Mouse (Mus musculus): ENCODE measurements around the gene Glod4. TPM values are rescaled to one million over a fixed set of nuclear protein-coding genes. Genes with fewer than 3 reads are reported as not detected.

Glod4 gene
- total RNA-seq, 2 experiments from 2014 or later: 47.8 to 50.4 TPM

- DNase-seq (ENCODE audit: low spot score in 2 of 2): no peak
Observed at GRCm38 (mm10) chr11:76089776-76090175, 153.7 kb downstream of the Glod4 start.

GRCm38 (mm10) chr11:76088506-76088905 is 155.0 kb downstream of the Glod4 start:
- DNase-seq (ENCODE audit: low spot score in 2 of 2): no peak

- no peak for DNase-seq (ENCODE audit: low spot score in 2 of 2)
Observed at GRCm38 (mm10) chr11:76085898-76086591, 157.5 kb downstream of the Glod4 start.

- no peak for DNase-seq (ENCODE audit: low spot score in 2 of 2)
Observed at GRCm38 (mm10) chr11:76084943-76085342, 158.6 kb downstream of the Glod4 start.

GRCm38 (mm10) chr11:76083941-76084367 is 159.6 kb downstream of the Glod4 start:
- no peak for DNase-seq (ENCODE audit: low spot score in 2 of 2)

GRCm38 (mm10) chr11:76081048-76081640 is 162.4 kb downstream of the Glod4 start:
- no peak for DNase-seq (ENCODE audit: low spot score in 2 of 2)

- no peak for DNase-seq (ENCODE audit: low spot score in 2 of 2)
Observed at GRCm38 (mm10) chr11:76080293-76080692, 163.2 kb downstream of the Glod4 start.

GRCm38 (mm10) chr11:76077341-76077740 is 166.2 kb downstream of the Glod4 start:
- no peak for DNase-seq (ENCODE audit: low spot score in 2 of 2)

GRCm38 (mm10) chr11:76074296-76075093 is 169.0 kb downstream of the Glod4 start:
- no peak for DNase-seq (ENCODE audit: low spot score in 2 of 2)

Other genes with a start within 250 kb of the Glod4 start
- 1 to 10 TPM; 2.6 to 2.8 TPM for gene 1700016K19Rik, start 243.8 kb downstream of the Glod4 start, total RNA-seq (2021)
- 10 to 100 TPM; 12.9 to 15.6 TPM for gene Rflnb, start 215.9 kb downstream of the Glod4 start, total RNA-seq (2021)
- gene Vps53, start 64.1 kb downstream of the Glod4 start, total RNA-seq (2021): 10 to 100 TPM; 79.6 to 84.0 TPM
- 10 to 100 TPM; 18.6 to 21.4 TPM for gene Fam57a, start 64.1 kb downstream of the Glod4 start, total RNA-seq (2021)
- gene Dbil5, start 26.1 kb downstream of the Glod4 start, total RNA-seq (2021): 1 to 10 TPM in 1 of 2 experiments, under 1 TPM in 1; 0.62 to 1.7 TPM
- 1 to 10 TPM; 6.5 to 7.2 TPM for gene Gemin4, start 26.1 kb downstream of the Glod4 start, total RNA-seq (2021)
- 10 to 100 TPM; 15.7 to 15.8 TPM for gene Mrm3, start within 50 bp of the Glod4 start, total RNA-seq (2021)
- 10 to 100 TPM; 14.1 to 18.5 TPM for gene Nxn, start 155.4 kb upstream of the Glod4 start, total RNA-seq (2021)
- 10 to 100 TPM; 30.2 to 33.0 TPM for gene Timm22, start 163.2 kb upstream of the Glod4 start, total RNA-seq (2021)